Mouse (Mus musculus): ENCODE results near the gene Bzw1. TPM values are rescaled to one million over a fixed set of nuclear protein-coding genes. Genes with fewer than 3 reads are reported as not detected.

Bzw1 gene
- polyA plus RNA-seq, 1 experiment from 2014 or later = 344 TPM

GRCm38 (mm10) chr1:58409553-58410197 is 17.0 kb downstream of the Bzw1 start:
- Histone ChIP-seq H3K27me3 (replicated peaks; ENCODE audit: control insufficient read depth, insufficient read depth, low read length) (no peaks in the 10 kb centered on the region), H3K9me3 (ENCODE audit: control insufficient read depth, low read length) (no peaks in the 10 kb centered on the region), H3K9ac (ENCODE audit: low read depth, low read length) (no peak overlapping the region), H3K27ac (ENCODE audit: low read depth, low read length) (no peak overlapping the region), H3K4me2 (no peak overlapping the region), H3K36me3 (ENCODE audit: control insufficient read depth, insufficient read depth, low read length) (peaks cover 42% of the 10 kb centered on the region), H3K4me1 (replicated peaks; ENCODE audit: control insufficient read depth, insufficient read depth, low read length) (no peaks in the 10 kb centered on the region), H3K4me3 (ENCODE audit: low read depth, low read length) (no peak overlapping the region)
- DNase-seq (ENCODE audit: low spot score) (no peak), ATAC-seq (replicated peaks; ENCODE audit: low FRiP score) (0 out of 2 replicates have a peak, but pooled peaks have one; percentile 29)
- WGBS = 72% methylated on average over 5 of the region's 5 CpGs

- Histone ChIP-seq H3K9me3 (ENCODE audit: control insufficient read depth, low read length) (no peaks in the 10 kb centered on the region), H3K27me3 (replicated peaks; ENCODE audit: control insufficient read depth, insufficient read depth, low read length) (no peaks in the 10 kb centered on the region), H3K27ac (ENCODE audit: low read depth, low read length) (no peak overlapping the region), H3K36me3 (ENCODE audit: control insufficient read depth, insufficient read depth, low read length) (peaks cover 45% of the 10 kb centered on the region), H3K4me1 (replicated peaks; ENCODE audit: control insufficient read depth, insufficient read depth, low read length) (no peaks in the 10 kb centered on the region), H3K9ac (ENCODE audit: low read depth, low read length) (no peak overlapping the region), H3K4me2 (no peak overlapping the region), H3K4me3 (ENCODE audit: low read depth, low read length) (no peak overlapping the region)
- DNase-seq (ENCODE audit: low spot score) (no peak), ATAC-seq (replicated peaks; ENCODE audit: low FRiP score) (no peak)
- WGBS = 76% methylated on average over 3 of the region's 3 CpGs
These were observed 17.5 kb downstream of the Bzw1 start for GRCm38 (mm10) chr1:58410198-58410588.

GRCm38 (mm10) chr1:58410776-58411175 is 18.1 kb downstream of the Bzw1 start:
- Histone ChIP-seq H3K9me3 (ENCODE audit: control insufficient read depth, low read length) (no peaks in the 10 kb centered on the region), H3K27me3 (replicated peaks; ENCODE audit: control insufficient read depth, insufficient read depth, low read length) (no peaks in the 10 kb centered on the region), H3K4me2 (no peak overlapping the region), H3K9ac (ENCODE audit: low read depth, low read length) (no peak overlapping the region), H3K36me3 (ENCODE audit: control insufficient read depth, insufficient read depth, low read length) (peaks cover 49% of the 10 kb centered on the region), H3K4me3 (ENCODE audit: low read depth, low read length) (no peak overlapping the region), H3K27ac (ENCODE audit: low read depth, low read length) (no peak overlapping the region), H3K4me1 (replicated peaks; ENCODE audit: control insufficient read depth, insufficient read depth, low read length) (no peaks in the 10 kb centered on the region)
- DNase-seq (ENCODE audit: low spot score) = no peak
- WGBS = 89% methylated on average over 7 of the region's 7 CpGs
- no peak for ATAC-seq (replicated peaks; ENCODE audit: low FRiP score)

GRCm38 (mm10) chr1:58415442-58415841 is 22.7 kb downstream of the Bzw1 start:
- Histone ChIP-seq H3K36me3 (ENCODE audit: control insufficient read depth, insufficient read depth, low read length) (peaks cover 70% of the 10 kb centered on the region), H3K27me3 (replicated peaks; ENCODE audit: control insufficient read depth, insufficient read depth, low read length) (no peaks in the 10 kb centered on the region), H3K4me2 (no peak overlapping the region), H3K9me3 (ENCODE audit: control insufficient read depth, low read length) (no peaks in the 10 kb centered on the region), H3K9ac (ENCODE audit: low read depth, low read length) (no peak overlapping the region), H3K27ac (ENCODE audit: low read depth, low read length) (no peak overlapping the region), H3K4me3 (ENCODE audit: low read depth, low read length) (no peak overlapping the region), H3K4me1 (replicated peaks; ENCODE audit: control insufficient read depth, insufficient read depth, low read length) (no peaks in the 10 kb centered on the region)
- 44% methylated on average over 1 of the region's 1 CpGs for WGBS
- no peak for ATAC-seq (replicated peaks; ENCODE audit: low FRiP score)
- no peak for DNase-seq (ENCODE audit: low spot score)

- no peak overlapping the region for H3K4me3 ChIP-seq (ENCODE audit: low read depth, low read length)
These were observed 23.4 kb downstream of the Bzw1 start for GRCm38 (mm10) chr1:58416048-58416447.

GRCm38 (mm10) chr1:58420032-58420431 is 27.3 kb downstream of the Bzw1 start:
- Histone ChIP-seq H3K4me1 (replicated peaks; ENCODE audit: control insufficient read depth, insufficient read depth, low read length) (peaks cover 9% of the 10 kb centered on the region), H3K9ac (ENCODE audit: low read depth, low read length) (no peak overlapping the region), H3K9me3 (ENCODE audit: control insufficient read depth, low read length) (no peaks in the 10 kb centered on the region), H3K36me3 (ENCODE audit: control insufficient read depth, insufficient read depth, low read length) (peaks cover 43% of the 10 kb centered on the region), H3K4me2 (no peak overlapping the region), H3K27ac (ENCODE audit: low read depth, low read length) (no peak overlapping the region), H3K27me3 (replicated peaks; ENCODE audit: control insufficient read depth, insufficient read depth, low read length) (no peaks in the 10 kb centered on the region), H3K4me3 (ENCODE audit: low read depth, low read length) (no peak overlapping the region)
- DNase-seq (ENCODE audit: low spot score) (no peak), ATAC-seq (replicated peaks; ENCODE audit: low FRiP score) (no peak)
- 83% methylated on average over 10 of the region's 10 CpGs for WGBS

More at GRCm38 (mm10) chr1:58416048-58416447, 23.4 kb downstream of the Bzw1 start:
- H3K4me2 ChIP-seq = no peak overlapping the region
- H3K4me1 ChIP-seq (replicated peaks; ENCODE audit: control insufficient read depth, insufficient read depth, low read length) = no peaks in the 10 kb centered on the region; the same call in 1 of the 2 replicates
- WGBS = 84% methylated on average over 2 of the region's 2 CpGs
- H3K9me3 ChIP-seq (ENCODE audit: control insufficient read depth, low read length) = no peaks in the 10 kb centered on the region
- no peak overlapping the region for H3K27ac ChIP-seq (ENCODE audit: low read depth, low read length)
- no peaks in the 10 kb centered on the region for H3K27me3 ChIP-seq (replicated peaks; ENCODE audit: control insufficient read depth, insufficient read depth, low read length)
- H3K36me3 ChIP-seq (ENCODE audit: control insufficient read depth, insufficient read depth, low read length) = peaks cover 66% of the 10 kb centered on the region
- ATAC-seq (replicated peaks; ENCODE audit: low FRiP score) (no peak), DNase-seq (ENCODE audit: low spot score) (no peak)
- H3K9ac ChIP-seq (ENCODE audit: low read depth, low read length) = no peak overlapping the region

GRCm38 (mm10) chr1:58420961-58421360 is 28.3 kb downstream of the Bzw1 start:
- Histone ChIP-seq H3K27me3 (replicated peaks; ENCODE audit: control insufficient read depth, insufficient read depth, low read length) (no peaks in the 10 kb centered on the region), H3K4me2 (no peak overlapping the region), H3K4me3 (ENCODE audit: low read depth, low read length) (no peak overlapping the region), H3K36me3 (ENCODE audit: control insufficient read depth, insufficient read depth, low read length) (peaks cover 36% of the 10 kb centered on the region), H3K27ac (ENCODE audit: low read depth, low read length) (no peak overlapping the region), H3K9ac (ENCODE audit: low read depth, low read length) (no peak overlapping the region), H3K9me3 (ENCODE audit: control insufficient read depth, low read length) (no peaks in the 10 kb centered on the region), H3K4me1 (replicated peaks; ENCODE audit: control insufficient read depth, insufficient read depth, low read length) (peaks cover 9% of the 10 kb centered on the region)
- ATAC-seq (replicated peaks; ENCODE audit: low FRiP score) = no peak
- DNase-seq (ENCODE audit: low spot score) = no peak
- WGBS = 72% methylated on average over 7 of the region's 7 CpGs

- Histone ChIP-seq H3K4me1 (replicated peaks; ENCODE audit: control insufficient read depth, insufficient read depth, low read length) (peaks cover 9% of the 10 kb centered on the region), H3K27me3 (replicated peaks; ENCODE audit: control insufficient read depth, insufficient read depth, low read length) (no peaks in the 10 kb centered on the region), H3K9me3 (ENCODE audit: control insufficient read depth, low read length) (no peaks in the 10 kb centered on the region), H3K36me3 (ENCODE audit: control insufficient read depth, insufficient read depth, low read length) (peaks cover 28% of the 10 kb centered on the region), H3K4me2 (peak overlapping the region; percentile 63), H3K9ac (ENCODE audit: low read depth, low read length) (peak overlapping the region; percentile 100), H3K27ac (ENCODE audit: low read depth, low read length) (peak overlapping the region; percentile 100), H3K4me3 (ENCODE audit: low read depth, low read length) (peak overlapping the region; percentile 100)
- WGBS = 8% methylated on average over 13 of the region's 13 CpGs
- peak; percentile 44 for DNase-seq (ENCODE audit: low spot score)
- 0 out of 2 replicates have a peak, but pooled peaks have one; percentile 47 for ATAC-seq (replicated peaks; ENCODE audit: low FRiP score)
These were observed 30.2 kb downstream of the Bzw1 start for GRCm38 (mm10) chr1:58422879-58423278.
